Mouse (Mus musculus) heart, embryonic 11.5 days (tissue): ENCODE data around the gene Ramp1. TPM values are rescaled to one million over a fixed set of nuclear protein-coding genes. Genes with fewer than 3 reads are reported as not detected.

ENCODE experiments used
- ATAC-seq: fragments of 200-750 bp; cut with Nextera tagmentation; replicated peaks from 2 replicates; pipeline ENCODE4 v1.8.0; 2017; ENCODE audit warnings: moderate library complexity; ENCODE audit not compliant: insufficient number of reproducible peaks, low FRiP score, low TSS enrichment
- H3K27ac ChIP-seq: fragments of 300-500 bp; sonication (generic); 2 replicates; pipeline ENCODE4 v1.5.1; 2014; ENCODE audit warnings: mild to moderate bottlenecking, low read depth, low read length
- H3K27me3 ChIP-seq: fragments of 300-500 bp; sonication (generic); 2 replicates; pipeline ENCODE4 v1.6.1; 2014; ENCODE audit warnings: mild to moderate bottlenecking, low read length, mixed read lengths; ENCODE audit not compliant: control insufficient read depth, insufficient read depth
- H3K36me3 ChIP-seq: fragments of 300-500 bp; sonication (generic); 2 replicates; pipeline ENCODE4 v1.6.1; 2014; ENCODE audit warnings: mild to moderate bottlenecking, low read length, moderate library complexity, mixed read lengths; ENCODE audit not compliant: control insufficient read depth, insufficient read depth
- H3K4me1 ChIP-seq: fragments of 300-500 bp; sonication (generic); 2 replicates; pipeline ENCODE4 v1.6.1; 2014; ENCODE audit warnings: low read length; ENCODE audit not compliant: control insufficient read depth, insufficient read depth
- H3K4me2 ChIP-seq: fragments of 300-500 bp; sonication (generic); 2 replicates; pipeline ENCODE4 v1.6.1; 2014; ENCODE audit warnings: mild to moderate bottlenecking, moderate library complexity
- H3K4me3 ChIP-seq: fragments of 300-500 bp; sonication (generic); 2 replicates; pipeline ENCODE4 v1.5.1; 2014; ENCODE audit warnings: low read depth, low read length
- H3K9ac ChIP-seq: fragments of 300-500 bp; sonication (generic); 2 replicates; pipeline ENCODE4 v1.6.1; 2014; ENCODE audit warnings: mild to moderate bottlenecking, low read depth, low read length, moderate library complexity
- H3K9me3 ChIP-seq: fragments of 300-500 bp; sonication (generic); replicated peaks from 2 replicates; pipeline ENCODE4 v1.6.1; 2016; ENCODE audit warnings: low read length; ENCODE audit not compliant: control insufficient read depth
- WGBS: fragments of 180-500 bp; shearing (Covaris S2); extraction: QIAGEN DNeasy Blood & Tissue Kit; methylation state at CpG from one replicate; pipeline ENCODE4 v1.1.7; 2014; ENCODE audit not compliant: insufficient replicate concordance; 5-methylcytosine and 5-hydroxymethylcytosine counted together
- polyA plus RNA-seq: library from polyadenylated mRNA; unstranded; fragments of >200 nt; fragmentation: Nextera tagmentation; extraction: Ambion mirVana; gene quantifications from 2 replicates; pipeline ENCODE4 v1.2.1, GENCODE M21; 2014

The Ramp1 gene
- polyA plus RNA-seq, 1 experiment from 2014 or later = 23.5 TPM

GRCm38 (mm10) chr1:91179086-91179485, 536 bp upstream of the Ramp1 start:
- Histone ChIP-seq H3K4me3 (no peak overlapping the region), H3K9ac (no peak overlapping the region)
- peak; percentile 44; the same call in 1 of the 2 replicates for ATAC-seq

GRCm38 (mm10) chr1:91180174-91180565, 548 bp downstream of the Ramp1 start:
- H3K27ac ChIP-seq = no peak overlapping the region
- H3K9me3 ChIP-seq = no peaks in the 10 kb centered on the region
- ATAC-seq = no peak
- peak overlapping the region; percentile 73 for H3K9ac ChIP-seq
- H3K4me1 ChIP-seq = peaks cover 15% of the 10 kb centered on the region; the same call in 1 of the 2 replicates
- peak overlapping the region; percentile 81 for H3K4me2 ChIP-seq
- peaks cover 2% of the 10 kb centered on the region for H3K27me3 ChIP-seq
- H3K36me3 ChIP-seq = no peaks in the 10 kb centered on the region
- peak overlapping the region; percentile 51 for H3K4me3 ChIP-seq
- WGBS = 6% methylated on average over 14 of the region's 14 CpGs

More at GRCm38 (mm10) chr1:91179086-91179485, 536 bp upstream of the Ramp1 start:
- Histone ChIP-seq H3K27ac (no peak overlapping the region), H3K36me3 (no peaks in the 10 kb centered on the region), H3K4me2 (peak overlapping the region; percentile 81), H3K9me3 (no peaks in the 10 kb centered on the region), H3K4me1 (peaks cover 15% of the 10 kb centered on the region; the same call in 1 of the 2 replicates), H3K27me3 (peaks cover 2% of the 10 kb centered on the region)
- WGBS = 30% methylated on average over 5 of the region's 5 CpGs

- Histone ChIP-seq H3K9ac (no peak overlapping the region), H3K4me3 (no peak overlapping the region), H3K9me3 (no peaks in the 10 kb centered on the region), H3K27me3 (peaks cover 2% of the 10 kb centered on the region), H3K36me3 (no peaks in the 10 kb centered on the region), H3K4me1 (peaks cover 15% of the 10 kb centered on the region; the same call in 1 of the 2 replicates), H3K27ac (no peak overlapping the region), H3K4me2 (peak overlapping the region; percentile 81; the same call in 1 of the 2 replicates)
- WGBS = 68% methylated on average over 6 of the region's 6 CpGs
- ATAC-seq = no peak
These were observed 1.1 kb downstream of the Ramp1 start for GRCm38 (mm10) chr1:91180723-91181122.

GRCm38 (mm10) chr1:91181261-91181660, 1.6 kb downstream of the Ramp1 start:
- no peak overlapping the region for H3K4me3 ChIP-seq
- peaks cover under 1% of the 10 kb centered on the region; the same call in 1 of the 2 replicates for H3K36me3 ChIP-seq
- peaks cover 2% of the 10 kb centered on the region for H3K27me3 ChIP-seq
- H3K27ac ChIP-seq = no peak overlapping the region
- H3K9ac ChIP-seq = no peak overlapping the region
- H3K9me3 ChIP-seq = no peaks in the 10 kb centered on the region; the same call in 1 of the 2 replicates
- peaks cover 15% of the 10 kb centered on the region; the same call in 1 of the 2 replicates for H3K4me1 ChIP-seq
- H3K4me2 ChIP-seq = peak overlapping the region; percentile 9
- ATAC-seq = no peak
- 55% methylated on average over 5 of the region's 5 CpGs for WGBS

- no peak overlapping the region for H3K4me3 ChIP-seq
- H3K9ac ChIP-seq = no peak overlapping the region
- H3K9me3 ChIP-seq = no peaks in the 10 kb centered on the region; the same call in 1 of the 2 replicates
- H3K27ac ChIP-seq = no peak overlapping the region
- H3K4me2 ChIP-seq = peak overlapping the region; percentile 9
- peaks cover 2% of the 10 kb centered on the region for H3K27me3 ChIP-seq
- peaks cover 15% of the 10 kb centered on the region; the same call in 1 of the 2 replicates for H3K4me1 ChIP-seq
- peaks cover 4% of the 10 kb centered on the region; the same call in 1 of the 2 replicates for H3K36me3 ChIP-seq
- ATAC-seq = no peak
- 31% methylated on average over 12 of the region's 12 CpGs for WGBS
These were observed 2.3 kb downstream of the Ramp1 start for GRCm38 (mm10) chr1:91181784-91182450.

GRCm38 (mm10) chr1:91183305-91183704, 3.7 kb downstream of the Ramp1 start:
- H3K27ac ChIP-seq = no peak overlapping the region
- H3K4me1 ChIP-seq = peaks cover 15% of the 10 kb centered on the region; the same call in 1 of the 2 replicates
- H3K36me3 ChIP-seq = peaks cover 4% of the 10 kb centered on the region; the same call in 1 of the 2 replicates
- no peak overlapping the region for H3K9ac ChIP-seq
- H3K27me3 ChIP-seq = peaks cover under 1% of the 10 kb centered on the region
- 67% methylated on average over 10 of the region's 10 CpGs for WGBS
- H3K9me3 ChIP-seq = no peaks in the 10 kb centered on the region; the same call in 1 of the 2 replicates
- no peak for ATAC-seq
- no peak overlapping the region for H3K4me3 ChIP-seq
- no peak overlapping the region for H3K4me2 ChIP-seq

GRCm38 (mm10) chr1:91186677-91187076, 7.1 kb downstream of the Ramp1 start:
- no peak overlapping the region for H3K27ac ChIP-seq
- ATAC-seq = no peak
- H3K4me2 ChIP-seq = no peak overlapping the region
- H3K4me1 ChIP-seq = 0 out of 2 replicates have a peak, but pooled peaks cover 2% of the 10 kb centered on the region
- H3K9me3 ChIP-seq = no peaks in the 10 kb centered on the region; the same call in 1 of the 2 replicates
- WGBS = 81% methylated on average over 6 of the region's 6 CpGs
- peaks cover 4% of the 10 kb centered on the region; the same call in 1 of the 2 replicates for H3K36me3 ChIP-seq
- no peak overlapping the region for H3K4me3 ChIP-seq
- no peaks in the 10 kb centered on the region for H3K27me3 ChIP-seq
- H3K9ac ChIP-seq = no peak overlapping the region

- no peak overlapping the region for H3K27ac ChIP-seq
- H3K4me1 ChIP-seq = 0 out of 2 replicates have a peak, but pooled peaks cover 2% of the 10 kb centered on the region
- no peak for ATAC-seq
- no peak overlapping the region for H3K9ac ChIP-seq
- no peak overlapping the region for H3K4me3 ChIP-seq
- WGBS = 87% methylated on average over 5 of the region's 5 CpGs
- H3K36me3 ChIP-seq = peaks cover 4% of the 10 kb centered on the region; the same call in 1 of the 2 replicates
- H3K4me2 ChIP-seq = no peak overlapping the region
- H3K9me3 ChIP-seq = no peaks in the 10 kb centered on the region; the same call in 1 of the 2 replicates
- no peaks in the 10 kb centered on the region for H3K27me3 ChIP-seq
These were observed 7.7 kb downstream of the Ramp1 start for GRCm38 (mm10) chr1:91187315-91187714.
